Mouse (Mus musculus) intestine, embryonic 14.5 days (tissue): ENCODE measurements around the gene Eif4e. TPM values are rescaled to one million over a fixed set of nuclear protein-coding genes. Genes with fewer than 3 reads are reported as not detected.

ENCODE experiments used
- microRNA counts: library from miRNA; unstranded; fragments of <30 nt; microRNA quantifications from one replicate; lab custom pipeline; 2016
- microRNA-seq: library from miRNA; unstranded; fragments of <30 nt; microRNA quantifications from one replicate; pipeline ENCODE4, GENCODE M21; 2016
- polyA plus RNA-seq: library from polyadenylated mRNA; unstranded; fragments of >200 nt; fragmentation: Nextera tagmentation; extraction: Ambion mirVana; gene quantifications from 2 replicates; pipeline ENCODE4 v1.2.1, GENCODE M21; 2014

Gene Eif4e
- polyA plus RNA-seq, 1 experiment from 2014 or later, result 345 TPM

MicroRNAs within 50 kb of the gene (microRNA counts, 519-probe panel; counts per million panel counts)
- microRNA mmu-miR-1956 (lab: Ali Mortazavi, UCI), result not detected

Small RNA genes within 50 kb of the gene (microRNA-seq; reads per million reads assigned to microRNA genes)
- 0.25 reads per million for gene Mir1956

Other genes with a start within 250 kb of the Eif4e start
- gene Adh6a, start 212.9 kb upstream of the Eif4e start, polyA plus RNA-seq, result 0.31 TPM in 2 replicates
- 0.11 TPM in 1 of 2 replicates, not detected in the other for gene Adh6b, start 184.4 kb upstream of the Eif4e start, polyA plus RNA-seq
- not detected in 2 replicates for gene Adh4, start 110.7 kb upstream of the Eif4e start, polyA plus RNA-seq
- 207 and 228 TPM in 2 replicates for gene Adh5, start 83.1 kb upstream of the Eif4e start, polyA plus RNA-seq
- 63.5 and 63.8 TPM in 2 replicates for gene Metap1, start 36.7 kb upstream of the Eif4e start, polyA plus RNA-seq
- gene Tspan5, start 216.0 kb downstream of the Eif4e start, polyA plus RNA-seq, result 20.9 and 24.2 TPM in 2 replicates